Mouse (Mus musculus) small intestine, adult 2 months (tissue): ENCODE measurements around the gene Lats1.

Experiments used
- CTCF ChIP-seq: fragments of 200-500 bp; IDR thresholded peaks from 2 replicates; pipeline ENCODE4 v1.5.1; 2012; ENCODE audit warnings: low read depth, mild to moderate bottlenecking, control low read depth, inconsistent platforms, low read length, moderate library complexity, mixed read lengths; ENCODE audit not compliant: insufficient replicate concordance, insufficient read length; ENCODE audit errors: extremely low read depth
- POLR2A ChIP-seq: fragments of 200-500 bp; IDR thresholded peaks from 2 replicates; pipeline ENCODE4 v1.6.1; 2012; ENCODE audit warnings: low read depth, mild to moderate bottlenecking, control low read depth, inconsistent platforms, low read length, moderate library complexity

DNA sequence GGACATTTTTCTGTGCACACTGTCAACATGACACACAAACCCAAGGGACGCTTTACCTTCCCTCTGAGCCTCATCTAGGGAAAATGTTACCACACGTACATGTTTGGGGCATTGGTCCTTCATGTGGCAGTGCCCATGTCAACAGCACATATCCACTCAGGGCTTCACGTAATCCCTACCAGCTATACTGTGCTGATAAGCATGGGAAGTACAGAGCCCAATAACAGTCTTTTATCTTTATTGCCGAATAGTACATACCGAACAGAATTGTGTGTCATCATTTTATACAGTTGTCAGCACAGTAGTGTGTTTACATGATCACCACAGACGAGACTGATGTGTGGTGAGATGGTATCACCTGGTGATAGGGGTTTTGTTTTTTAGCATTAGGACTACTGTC lies 5.9 kb downstream of the Lats1 start:
- TF ChIP-seq POLR2A, result no peak
- no peak for TF ChIP-seq CTCF
